Mouse (Mus musculus): ENCODE results near the gene Gm20547.

- no peak for TF ChIP-seq E2F4 (IDR thresholded peaks at IDR 0.05; ENCODE audit: insufficient read depth)
- no peak for TF ChIP-seq POLR2AphosphoS2 (IDR thresholded peaks at IDR 0.05; ENCODE audit: insufficient read length, low read depth)
- no peak for TF ChIP-seq MYOD1 (IDR thresholded peaks at IDR 0.05; ENCODE audit: control insufficient read depth in 1 of 3, insufficient read length in 2 of 3, low read depth in 2 of 3)
- no peak for TF ChIP-seq TCF12 (IDR thresholded peaks at IDR 0.05; ENCODE audit: insufficient read depth, poor library complexity, severe bottlenecking)
- TF ChIP-seq POLR2A (IDR thresholded peaks at IDR 0.05; ENCODE audit: insufficient read length, low read depth): no peak
- no peak for TF ChIP-seq REST (IDR thresholded peaks at IDR 0.05; ENCODE audit: insufficient read depth, insufficient read length)
- TF ChIP-seq MAX (IDR thresholded peaks at IDR 0.05; ENCODE audit: low read depth): no peak
- TF ChIP-seq USF1 (IDR thresholded peaks at IDR 0.05; ENCODE audit: low read depth): no peak
- TF ChIP-seq TCF3 (IDR thresholded peaks at IDR 0.05; ENCODE audit: insufficient read length, low read depth): no peak
- TF ChIP-seq SRF (IDR thresholded peaks at IDR 0.05; ENCODE audit: control insufficient read depth, insufficient read length, low read depth): no peak
Measured at GRCm38 (mm10) chr17:34814818-34815370, 66.9 kb downstream of the Gm20547 start.
